Mouse (Mus musculus) C2C12 (cell line): ENCODE data around the gene Fdx1. TPM values are rescaled to one million over a fixed set of nuclear protein-coding genes. Genes with fewer than 3 reads are reported as not detected.
A peak's percentile ranks its signal among the peaks of the same experiment; 100 is the strongest.

Experiments used
- H3K27me3 ChIP-seq: one replicate; pipeline ENCODE4 v1.6.1; 2011; ENCODE audit not compliant: control insufficient read depth, insufficient read depth, insufficient read length
- H3K36me3 ChIP-seq: one replicate; pipeline ENCODE4 v1.6.1; 2011; ENCODE audit not compliant: control insufficient read depth, insufficient read depth
- H3K4me3 ChIP-seq: one replicate; pipeline ENCODE4 v1.5.1; 2011; ENCODE audit warnings: mild to moderate bottlenecking, control low read depth; ENCODE audit not compliant: poor library complexity, insufficient read depth, severe bottlenecking
- H3K79me2 ChIP-seq: one replicate; pipeline ENCODE4 v1.6.1; 2011; ENCODE audit not compliant: control insufficient read depth, insufficient read depth
- H3K79me3 ChIP-seq: one replicate; pipeline ENCODE4 v1.6.1; 2011; ENCODE audit warnings: low read depth, control low read depth
- H3ac ChIP-seq: one replicate; pipeline ENCODE3; 2011; ENCODE audit warnings: low read depth; ENCODE audit not compliant: control insufficient read depth, insufficient read length
- CEBPB ChIP-seq: IDR thresholded peaks from one replicate; pipeline ENCODE4 v1.6.1; 2011; ENCODE audit warnings: low read depth, mild to moderate bottlenecking, control low read depth, moderate library complexity
- CTCF ChIP-seq: IDR thresholded peaks from one replicate; pipeline ENCODE4 v1.5.1; 2011; ENCODE audit not compliant: control insufficient read depth, insufficient read depth, insufficient read length
- FOSL1 ChIP-seq: IDR thresholded peaks from one replicate; pipeline ENCODE4 v1.8.0; 2011; ENCODE audit warnings: mild to moderate bottlenecking, low read length; ENCODE audit not compliant: poor library complexity, insufficient read depth, severe bottlenecking
- MAX ChIP-seq: IDR thresholded peaks from one replicate; pipeline ENCODE4 v1.6.1; 2011; ENCODE audit warnings: mild to moderate bottlenecking, control low read depth
- MYOD1 ChIP-seq: IDR thresholded peaks from one replicate; pipeline ENCODE4 v1.6.1; 2011; ENCODE audit warnings: low read depth; ENCODE audit not compliant: control insufficient read depth, insufficient read length
- MYOG ChIP-seq: IDR thresholded peaks from one replicate; pipeline ENCODE4 v1.6.1; 2011; ENCODE audit not compliant: control insufficient read depth, insufficient read length; ENCODE audit errors: extremely low read depth
- USF1 ChIP-seq: IDR thresholded peaks from one replicate; pipeline ENCODE4 v1.6.1; 2011; ENCODE audit warnings: low read depth, mild to moderate bottlenecking, control low read depth, moderate library complexity
- polyA plus RNA-seq: library from polyadenylated mRNA; unstranded; fragments of >200 nt; fragmentation: generic; extraction: Trizol; gene quantifications from one replicate; pipeline ENCODE4 v1.2.1, GENCODE M21; 2012; ENCODE audit warnings: missing spikeins

Gene Fdx1
- polyA plus RNA-seq, 1 experiment, result 42.2 TPM

DNA sequence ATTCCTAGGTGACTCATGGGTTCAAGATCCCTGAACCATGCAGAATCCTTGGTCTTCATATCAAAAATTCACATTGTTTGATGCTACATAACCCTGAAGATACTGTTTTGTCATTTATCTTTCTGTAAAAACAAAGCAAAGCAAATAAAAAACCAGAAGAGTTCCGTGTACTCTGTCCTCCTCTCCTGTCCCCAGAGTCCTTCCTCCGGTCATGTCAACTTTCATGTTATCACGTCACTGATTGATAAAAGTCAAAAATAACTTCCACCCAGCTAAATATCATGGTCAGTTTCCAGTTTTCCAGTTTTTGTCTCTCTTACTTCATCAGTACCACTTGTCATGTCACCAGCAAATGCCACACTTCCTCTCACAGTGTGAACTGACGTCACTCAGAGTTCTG is 11.5 kb upstream of the Fdx1 start:
- no peaks in the 10 kb centered on the region for H3K27me3 ChIP-seq
- no peaks in the 10 kb centered on the region for H3K79me2 ChIP-seq
- H3K36me3 ChIP-seq, result no peaks in the 10 kb centered on the region
- no peak overlapping the region for H3K4me3 ChIP-seq
- no peak for TF ChIP-seq USF1
- TF ChIP-seq CEBPB, result no peak
- TF ChIP-seq FOSL1, result no peak
- TF ChIP-seq MYOD1, result no peak
- no peak for TF ChIP-seq CTCF
- no peak for TF ChIP-seq MYOG
- TF ChIP-seq MAX, result no peak
- H3K79me3 ChIP-seq, result no peaks in the 10 kb centered on the region
- no peak overlapping the region for H3ac ChIP-seq

DNA sequence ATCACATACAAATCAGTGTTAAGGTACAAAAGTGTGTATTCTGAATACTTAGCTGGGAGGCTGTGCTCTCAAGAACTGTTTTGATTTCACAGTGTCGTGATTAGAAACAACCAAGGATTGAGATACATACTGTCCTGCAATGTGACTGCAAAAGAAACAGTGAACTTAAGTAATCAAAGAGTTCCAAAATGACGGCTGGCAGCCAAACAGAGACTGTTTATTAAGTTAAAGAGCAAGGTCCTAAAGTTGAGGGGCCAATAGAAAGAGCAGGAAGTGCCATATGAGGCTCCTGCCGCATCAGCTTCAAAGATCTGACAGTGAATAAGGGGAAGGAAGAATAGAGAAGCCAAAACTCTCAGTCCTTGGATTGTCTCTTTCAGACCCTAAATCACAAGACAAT is 10.5 kb upstream of the Fdx1 start:
- no peak overlapping the region for H3ac ChIP-seq
- no peaks in the 10 kb centered on the region for H3K79me3 ChIP-seq
- H3K79me2 ChIP-seq, result no peaks in the 10 kb centered on the region
- TF ChIP-seq CEBPB, result no peak
- TF ChIP-seq FOSL1, result no peak
- TF ChIP-seq MAX, result no peak
- TF ChIP-seq MYOG, result no peak
- no peak for TF ChIP-seq USF1
- no peak for TF ChIP-seq CTCF
- no peak for TF ChIP-seq MYOD1
- H3K36me3 ChIP-seq, result no peaks in the 10 kb centered on the region
- no peaks in the 10 kb centered on the region for H3K27me3 ChIP-seq
- H3K4me3 ChIP-seq, result no peak overlapping the region

DNA sequence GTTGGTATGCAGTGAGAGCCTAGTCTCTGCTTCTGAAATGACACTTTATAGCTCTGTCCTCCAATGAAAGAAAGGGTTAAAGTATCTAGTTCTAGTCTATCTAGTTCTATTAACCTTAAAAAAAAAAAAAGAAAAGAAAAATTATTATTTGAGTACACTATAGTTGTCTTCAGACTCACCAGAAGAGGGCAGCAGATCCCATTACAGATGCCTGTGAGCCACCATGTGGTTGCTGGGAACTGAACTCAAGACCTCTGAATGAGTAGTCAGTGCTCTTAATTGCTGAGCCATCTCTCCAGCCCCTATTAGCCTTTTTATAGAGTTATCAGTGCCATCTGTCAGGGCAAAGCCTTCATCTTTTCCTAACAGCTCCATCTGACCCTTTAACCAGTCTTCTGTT is 3.0 kb upstream of the Fdx1 start:
- Histone ChIP-seq H3K27me3 (no peaks in the 10 kb centered on the region), H3K79me2 (peaks cover 5% of the 10 kb centered on the region), H3ac (no peak overlapping the region), H3K79me3 (no peaks in the 10 kb centered on the region), H3K36me3 (no peaks in the 10 kb centered on the region), H3K4me3 (no peak overlapping the region)
- TF ChIP-seq MYOD1 (no peak), USF1 (no peak), CTCF (no peak), MYOG (no peak), MAX (no peak), FOSL1 (no peak), CEBPB (no peak)

DNA sequence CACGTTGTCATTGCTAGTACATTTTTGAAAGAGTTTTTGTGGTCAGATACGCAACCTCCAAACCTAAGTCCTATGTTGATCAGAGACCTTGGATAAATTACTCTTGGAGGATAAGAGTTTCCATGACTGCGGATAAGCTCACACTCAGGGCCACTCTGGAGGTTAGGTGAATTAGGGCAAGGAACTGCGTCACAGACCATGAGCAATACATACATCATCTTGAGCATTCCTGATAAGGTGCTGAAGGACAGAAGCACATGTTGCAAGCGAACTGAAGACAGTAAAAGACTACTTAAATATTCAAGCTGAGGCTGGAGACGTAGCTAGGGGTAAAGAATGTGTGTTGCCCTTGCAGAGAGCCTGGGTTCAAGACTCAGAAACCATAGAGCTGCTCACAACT is 754 bp upstream of the Fdx1 start:
- no peak overlapping the region for H3K4me3 ChIP-seq
- peaks cover 5% of the 10 kb centered on the region for H3K79me2 ChIP-seq
- TF ChIP-seq MYOD1 (peak; percentile 93), CTCF (no peak)
- no peak overlapping the region for H3ac ChIP-seq
- H3K27me3 ChIP-seq, result no peaks in the 10 kb centered on the region
- H3K79me3 ChIP-seq, result peaks cover 1% of the 10 kb centered on the region
- no peaks in the 10 kb centered on the region for H3K36me3 ChIP-seq

DNA sequence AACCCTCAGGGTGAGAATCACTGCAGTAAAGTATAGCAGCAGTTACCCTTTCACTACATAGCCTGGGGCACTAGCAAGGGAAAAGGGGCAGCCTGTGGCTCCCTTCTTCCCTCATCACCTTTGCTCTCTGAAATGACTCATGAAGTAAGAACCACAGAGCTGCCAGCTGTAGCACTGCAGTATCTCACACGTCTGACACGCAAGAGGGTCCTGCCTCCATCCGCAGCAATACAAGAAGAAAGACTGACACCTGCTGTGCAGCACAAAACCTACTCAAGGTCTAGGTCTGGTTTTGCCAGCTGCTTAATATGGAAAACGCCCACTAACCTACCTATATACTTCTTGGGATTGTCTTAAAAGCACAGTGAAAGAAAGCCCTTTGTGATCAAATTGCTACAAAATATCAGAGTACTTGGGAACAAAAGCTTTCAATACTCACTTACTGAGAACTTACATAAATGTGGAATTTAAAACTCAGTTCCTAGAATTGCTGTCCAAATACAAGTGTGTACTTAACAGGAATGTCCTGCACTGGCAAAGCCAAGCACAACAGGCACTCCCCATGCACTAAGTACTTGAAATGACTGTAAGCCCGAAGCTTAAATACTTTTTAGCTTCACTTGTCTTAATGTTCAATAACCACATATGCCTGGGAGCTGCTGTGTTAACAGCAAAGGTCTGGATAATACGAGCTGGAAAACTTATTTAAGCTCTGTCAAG is 2.0 kb downstream of the Fdx1 start:
- Histone ChIP-seq H3ac (no peak overlapping the region), H3K27me3 (no peaks in the 10 kb centered on the region), H3K79me3 (peaks cover 1% of the 10 kb centered on the region), H3K4me3 (no peak overlapping the region), H3K79me2 (peaks cover 13% of the 10 kb centered on the region), H3K36me3 (no peaks in the 10 kb centered on the region)
- no peak for TF ChIP-seq CTCF
- no peak for TF ChIP-seq MAX
- no peak for TF ChIP-seq MYOD1
- TF ChIP-seq FOSL1, result no peak
- no peak for TF ChIP-seq CEBPB
- no peak for TF ChIP-seq USF1
- TF ChIP-seq MYOG, result no peak

DNA sequence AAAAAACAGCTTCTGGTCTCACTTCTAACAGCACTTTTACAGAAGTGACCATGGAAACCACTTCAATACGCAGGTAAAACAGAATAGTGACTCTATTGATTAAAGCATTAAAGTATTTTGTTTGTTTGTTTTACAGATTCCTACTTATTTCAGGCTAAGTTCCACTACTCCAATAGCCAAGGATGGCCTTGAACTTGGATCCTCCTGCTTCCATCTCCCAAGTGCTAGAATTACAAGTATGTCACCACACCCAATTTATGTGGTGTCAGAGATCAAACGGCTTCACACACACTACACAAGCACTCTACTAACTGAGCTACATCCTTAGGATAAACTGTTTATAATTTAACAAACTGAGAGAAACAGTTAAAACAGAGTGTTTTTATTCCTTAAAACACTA is 3.0 kb downstream of the Fdx1 start:
- Histone ChIP-seq H3K4me3 (no peak overlapping the region), H3ac (no peak overlapping the region), H3K27me3 (no peaks in the 10 kb centered on the region), H3K79me3 (peaks cover 1% of the 10 kb centered on the region), H3K36me3 (peaks cover 6% of the 10 kb centered on the region), H3K79me2 (peaks cover 13% of the 10 kb centered on the region)
- TF ChIP-seq MYOD1 (no peak), CTCF (no peak), CEBPB (no peak), USF1 (no peak), FOSL1 (no peak), MAX (no peak), MYOG (no peak)
